Mouse (Mus musculus) embryo, embryonic 11.5 days (tissue): ENCODE results near the gene Slc22a19.
"Not testable (repeated sequence)": the region's sequence is repeated elsewhere in the genome, so short reads cannot be mapped to it uniquely, and the experiment has no call there.

ENCODE experiments used
- DNase-seq: peaks from one replicate; pipeline ENCODE4 v3.0.0-alpha.2; 2012; ENCODE audit warnings: low read depth, low spot score

The Slc22a19 gene

GRCm38 (mm10) chr19:7711148-7711547 is at the start of gene Slc22a19:
Gene Slc22a19, minus strand, starts transcription at chr19:7711310.
- no peak for DNase-seq

GRCm38 (mm10) chr19:7753371-7753770 is 42.3 kb upstream of the Slc22a19 start:
- DNase-seq, result not testable (repeated sequence)

- no peak for DNase-seq
Measured at GRCm38 (mm10) chr19:7729543-7729942, 18.4 kb upstream of the Slc22a19 start.

GRCm38 (mm10) chr19:7693104-7693503 is 18.0 kb downstream of the Slc22a19 start:
- not testable (repeated sequence) for DNase-seq

- DNase-seq, result no peak
Measured at GRCm38 (mm10) chr19:7691259-7691658, 19.9 kb downstream of the Slc22a19 start.

- DNase-seq, result no peak
Measured at GRCm38 (mm10) chr19:7687988-7688387, 23.1 kb downstream of the Slc22a19 start.

GRCm38 (mm10) chr19:7672033-7672432 is 39.1 kb downstream of the Slc22a19 start:
- DNase-seq, result no peak

- no peak for DNase-seq
Measured at GRCm38 (mm10) chr19:7648913-7649666, 62.0 kb downstream of the Slc22a19 start.

- no peak for DNase-seq
Measured at GRCm38 (mm10) chr19:7633786-7634185, 77.3 kb downstream of the Slc22a19 start.

GRCm38 (mm10) chr19:7633021-7633420 is 78.1 kb downstream of the Slc22a19 start:
- no peak for DNase-seq
